Mouse (Mus musculus): ENCODE measurements around the gene Mta2. TPM values are rescaled to one million over a fixed set of nuclear protein-coding genes. Genes with fewer than 3 reads are reported as not detected.

Mta2 gene
- polyA plus RNA-seq, 2 experiments = 43.8 to 76.5 TPM

GRCm38 (mm10) chr19:8941136-8941514, 550 bp upstream of the Mta2 start:
- Histone ChIP-seq H3K4me3 (replicated peaks; ENCODE audit: low read length) (peak overlapping the region; percentile 91), H3K4me2 (replicated peaks; ENCODE audit: low read depth, low read length, severe bottlenecking) (peak overlapping the region; percentile 61), H3K36me3 (ENCODE audit: control insufficient read depth, insufficient read depth, low read length) (peaks cover 63% of the 10 kb centered on the region), H3K9ac (ENCODE audit: low read depth, low read length, severe bottlenecking) (peak overlapping the region; percentile 97), H3K4me1 (ENCODE audit: control insufficient read depth, insufficient read depth, low read length) (peaks cover 21% of the 10 kb centered on the region), H3K9me3 (ENCODE audit: control insufficient read depth, low read length) (no peaks in the 10 kb centered on the region), H3K27me3 (ENCODE audit: control insufficient read depth, insufficient read depth, low read length) (no peaks in the 10 kb centered on the region), H3K27ac (replicated peaks; ENCODE audit: low read depth, low read length) (peak overlapping the region; percentile 94)
- 32% methylated on average over 10 of the region's 10 CpGs for WGBS
- ATAC-seq (ENCODE audit: low FRiP score, low read depth) (no peak), DNase-seq (ENCODE audit: low spot score) (no peak)
- no peak for TF ChIP-seq POLR2A (IDR thresholded peaks at IDR 0.05; ENCODE audit: borderline replicate concordance, extremely low read depth, insufficient read depth, insufficient read length)

GRCm38 (mm10) chr19:8942276-8942964, 745 bp downstream of the Mta2 start:
- H3K27me3 ChIP-seq (ENCODE audit: control insufficient read depth, insufficient read depth, low read length) = no peaks in the 10 kb centered on the region
- peak overlapping the region; percentile 91 for H3K4me3 ChIP-seq (replicated peaks; ENCODE audit: low read length)
- no peak for TF ChIP-seq POLR2A (IDR thresholded peaks at IDR 0.05; ENCODE audit: borderline replicate concordance, extremely low read depth, insufficient read depth, insufficient read length)
- peak overlapping the region; percentile 94 for H3K27ac ChIP-seq (replicated peaks; ENCODE audit: low read depth, low read length)
- peaks cover 21% of the 10 kb centered on the region for H3K4me1 ChIP-seq (ENCODE audit: control insufficient read depth, insufficient read depth, low read length)
- peak; percentile 47 for DNase-seq (ENCODE audit: low spot score)
- peak overlapping the region; percentile 61 for H3K4me2 ChIP-seq (replicated peaks; ENCODE audit: low read depth, low read length, severe bottlenecking)
- H3K9ac ChIP-seq (ENCODE audit: low read depth, low read length, severe bottlenecking) = peak overlapping the region; percentile 97
- no peaks in the 10 kb centered on the region for H3K9me3 ChIP-seq (ENCODE audit: control insufficient read depth, low read length)
- under 1% methylated on average over 36 of the region's 46 CpGs for WGBS
- ATAC-seq (ENCODE audit: low FRiP score, low read depth) = peak; percentile 38
- H3K36me3 ChIP-seq (ENCODE audit: control insufficient read depth, insufficient read depth, low read length) = peaks cover 61% of the 10 kb centered on the region

DNA sequence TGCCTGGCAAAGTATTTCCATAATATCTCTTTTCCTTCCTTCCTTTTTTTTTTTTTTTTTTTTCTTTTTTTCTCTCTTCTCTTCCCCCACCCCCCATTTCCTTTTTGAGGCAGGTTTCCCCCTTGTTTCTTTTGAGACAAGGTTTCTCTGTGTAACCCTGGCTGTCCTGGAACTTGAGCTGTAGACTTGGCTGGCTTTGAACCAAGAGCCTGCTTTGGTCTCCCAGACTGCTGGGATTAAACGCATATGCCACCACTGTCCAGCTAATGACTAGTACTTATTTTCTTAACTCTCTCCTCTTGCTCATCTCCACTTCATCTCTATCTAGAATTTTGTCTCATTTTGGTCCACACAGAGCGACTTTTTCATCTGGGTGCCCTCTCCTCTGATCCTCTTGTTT, 1.4 kb downstream of the Mta2 start:
- 75% methylated on average over 2 of the region's 2 CpGs for WGBS
- no peak for TF ChIP-seq POLR2A (IDR thresholded peaks at IDR 0.05; ENCODE audit: borderline replicate concordance, extremely low read depth, insufficient read depth, insufficient read length)
- Histone ChIP-seq H3K27ac (replicated peaks; ENCODE audit: low read depth, low read length) (peak overlapping the region; percentile 94; the same call in 1 of the 2 replicates), H3K36me3 (ENCODE audit: control insufficient read depth, insufficient read depth, low read length) (peaks cover 62% of the 10 kb centered on the region), H3K9ac (ENCODE audit: low read depth, low read length, severe bottlenecking) (peak overlapping the region; percentile 97), H3K27me3 (ENCODE audit: control insufficient read depth, insufficient read depth, low read length) (no peaks in the 10 kb centered on the region), H3K4me1 (ENCODE audit: control insufficient read depth, insufficient read depth, low read length) (peaks cover 21% of the 10 kb centered on the region), H3K4me2 (replicated peaks; ENCODE audit: low read depth, low read length, severe bottlenecking) (peak overlapping the region; percentile 61), H3K4me3 (replicated peaks; ENCODE audit: low read length) (peak overlapping the region; percentile 91), H3K9me3 (ENCODE audit: control insufficient read depth, low read length) (no peaks in the 10 kb centered on the region)
- ATAC-seq (ENCODE audit: low FRiP score, low read depth) = no peak
- no peak for DNase-seq (ENCODE audit: low spot score)

DNA sequence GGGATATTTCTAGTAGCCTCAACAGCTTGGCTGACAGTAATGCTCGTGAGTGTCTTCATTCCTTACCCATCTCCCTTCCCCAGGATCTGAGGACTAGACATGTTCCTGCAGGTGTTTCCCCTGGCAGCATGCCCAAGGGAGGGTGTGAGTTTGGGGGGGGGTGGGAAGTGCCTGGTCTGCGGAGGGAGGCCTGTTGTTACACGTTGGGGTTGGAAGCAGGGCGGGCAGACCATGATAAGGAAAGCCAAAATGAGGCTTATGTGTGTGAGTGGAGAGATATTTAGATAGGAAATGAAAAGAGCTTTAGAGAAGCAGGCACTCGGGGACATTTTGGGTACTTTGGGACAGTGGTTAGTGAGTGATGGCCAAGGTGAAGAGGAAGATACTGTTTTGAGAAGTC, 2.4 kb downstream of the Mta2 start:
- peak; percentile 23 for DNase-seq (ENCODE audit: low spot score)
- 0 out of 2 replicates have a peak overlapping the region, but pooled peaks have one; percentile 9 for H3K27ac ChIP-seq (replicated peaks; ENCODE audit: low read depth, low read length)

GRCm38 (mm10) chr19:8944750-8945149, 3.1 kb downstream of the Mta2 start:
- TF ChIP-seq POLR2A (IDR thresholded peaks at IDR 0.05; ENCODE audit: borderline replicate concordance, extremely low read depth, insufficient read depth, insufficient read length) = no peak
- Histone ChIP-seq H3K27me3 (ENCODE audit: control insufficient read depth, insufficient read depth, low read length) (no peaks in the 10 kb centered on the region), H3K27ac (replicated peaks; ENCODE audit: low read depth, low read length) (no peak overlapping the region), H3K4me1 (ENCODE audit: control insufficient read depth, insufficient read depth, low read length) (peaks cover 21% of the 10 kb centered on the region), H3K4me2 (replicated peaks; ENCODE audit: low read depth, low read length, severe bottlenecking) (peak overlapping the region; percentile 61; the same call in 1 of the 2 replicates), H3K36me3 (ENCODE audit: control insufficient read depth, insufficient read depth, low read length) (peaks cover 61% of the 10 kb centered on the region), H3K9me3 (ENCODE audit: control insufficient read depth, low read length) (no peaks in the 10 kb centered on the region), H3K4me3 (replicated peaks; ENCODE audit: low read length) (peak overlapping the region; percentile 18), H3K9ac (ENCODE audit: low read depth, low read length, severe bottlenecking) (peak overlapping the region; percentile 13; the same call in 1 of the 2 replicates)
- peak; percentile 89 for DNase-seq (ENCODE audit: low spot score)
- WGBS = 27% methylated on average over 5 of the region's 5 CpGs
- no peak for ATAC-seq (ENCODE audit: low FRiP score, low read depth)

More for the DNA sequence above, 2.4 kb downstream of the Mta2 start:
- no peak for ATAC-seq (ENCODE audit: low FRiP score, low read depth)
- TF ChIP-seq POLR2A (IDR thresholded peaks at IDR 0.05; ENCODE audit: borderline replicate concordance, extremely low read depth, insufficient read depth, insufficient read length) = no peak
- H3K9me3 ChIP-seq (ENCODE audit: control insufficient read depth, low read length) = no peaks in the 10 kb centered on the region
- peaks cover 21% of the 10 kb centered on the region for H3K4me1 ChIP-seq (ENCODE audit: control insufficient read depth, insufficient read depth, low read length)
- no peaks in the 10 kb centered on the region for H3K27me3 ChIP-seq (ENCODE audit: control insufficient read depth, insufficient read depth, low read length)
- 44% methylated on average over 5 of the region's 5 CpGs for WGBS
- peak overlapping the region; percentile 18; the same call in 1 of the 2 replicates for H3K4me3 ChIP-seq (replicated peaks; ENCODE audit: low read length)
- H3K9ac ChIP-seq (ENCODE audit: low read depth, low read length, severe bottlenecking) = peak overlapping the region; percentile 28; the same call in 1 of the 2 replicates
- H3K4me2 ChIP-seq (replicated peaks; ENCODE audit: low read depth, low read length, severe bottlenecking) = peak overlapping the region; percentile 61
- peaks cover 62% of the 10 kb centered on the region for H3K36me3 ChIP-seq (ENCODE audit: control insufficient read depth, insufficient read depth, low read length)
